In the genomic region with DNA sequence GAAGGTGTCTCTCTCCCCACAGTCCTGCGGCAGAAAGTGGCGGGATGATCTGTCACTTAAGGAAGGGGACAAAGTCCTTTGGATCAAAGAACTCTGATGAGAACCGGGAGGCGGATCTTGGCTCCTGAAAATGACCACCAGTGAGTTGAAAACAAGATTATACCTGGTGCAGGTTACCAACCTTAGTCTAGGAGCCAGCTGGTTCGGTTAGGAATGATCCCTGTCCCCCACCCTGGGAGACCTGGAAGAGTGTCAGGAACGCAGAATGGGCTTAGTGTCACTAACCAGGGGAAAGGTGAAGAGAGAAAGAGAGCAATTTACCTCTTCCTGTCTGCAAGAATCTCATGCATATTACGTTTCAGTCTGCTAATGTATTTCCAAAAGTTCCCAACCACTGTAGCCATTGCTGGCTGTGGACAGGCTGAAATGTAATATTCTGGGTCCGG, we compare ENCODE assay signal across 8 mouse cellular contexts. TPM values are rescaled to one million over a fixed set of nuclear protein-coding genes. Genes with fewer than 3 reads are reported as not detected.
DNase-seq lines count a peak whose midpoint lies in the region; ATAC-seq and TF ChIP-seq lines count a peak whose summit lies in the region.

Slc35a3 (minus strand) TSS at position 396 of the 446 bp plus-strand sequence.

- no peak for TF ChIP-seq POLR2A in lung, adult 2 months (IDR thresholded peaks at IDR 0.05; ENCODE audit: borderline replicate concordance, extremely low read depth, low read depth, low read length)

- H3K9ac ChIP-seq in forebrain, embryonic 15.5 days (replicated peaks) = peak within 1 kb of the TSS; percentile 95
- H3K9ac ChIP-seq in intestine, embryonic 16.5 days (ENCODE audit: low read depth, low read length) = peak within 1 kb of the TSS; percentile 97
- H3K9ac ChIP-seq in liver, embryonic 14.5 days (replicated peaks) = peak within 1 kb of the TSS; percentile 87

- TF ChIP-seq CTCF in lung, adult 2 months (IDR thresholded peaks at IDR 0.05; ENCODE audit: insufficient read depth, low read length) = no peak
- no peak for TF ChIP-seq CTCF in liver, embryonic 14.5 days (IDR thresholded peaks at IDR 0.05; ENCODE audit: low read depth)

- peak within 1 kb of the TSS; percentile 79 for H3K4me2 ChIP-seq in forebrain, embryonic 15.5 days (replicated peaks)
- H3K4me2 ChIP-seq in intestine, embryonic 16.5 days (ENCODE audit: low read depth, low read length) = peak within 1 kb of the TSS; percentile 84
- peak within 1 kb of the TSS; percentile 87 for H3K4me2 ChIP-seq in liver, embryonic 14.5 days (ENCODE audit: low read depth)

- H3K4me1 ChIP-seq in lung, adult 2 months (ENCODE audit: control insufficient read depth, insufficient read depth, low read length) = peaks cover 10% of the 10 kb centered on the region
- peaks cover 15% of the 10 kb centered on the region for H3K4me1 ChIP-seq in forebrain, embryonic 15.5 days
- H3K4me1 ChIP-seq in intestine, embryonic 16.5 days (ENCODE audit: control insufficient read depth, insufficient read depth, low read length) = peaks cover 12% of the 10 kb centered on the region
- H3K4me1 ChIP-seq in liver, embryonic 14.5 days (replicated peaks; ENCODE audit: control insufficient read depth in 2 of 2, insufficient read depth in 2 of 2, low read length in 1 of 2) = peaks cover 16 to 18% of the 10 kb centered on the region in 2 experiments

- no peaks in the 10 kb centered on the region for H3K9me3 ChIP-seq in forebrain, embryonic 15.5 days
- H3K9me3 ChIP-seq in intestine, embryonic 16.5 days (ENCODE audit: control insufficient read depth, low read length) = no peaks in the 10 kb centered on the region
- no peaks in the 10 kb centered on the region for H3K9me3 ChIP-seq in liver, embryonic 14.5 days (ENCODE audit: control insufficient read depth, low read length)

- peaks cover 5% of the 10 kb centered on the region; the same call in 1 of the 2 replicates for H3K27me3 ChIP-seq in forebrain, embryonic 15.5 days
- H3K27me3 ChIP-seq in intestine, embryonic 16.5 days (replicated peaks; ENCODE audit: control insufficient read depth, insufficient read depth, low read length) = no peaks in the 10 kb centered on the region
- no peaks in the 10 kb centered on the region for H3K27me3 ChIP-seq in liver, embryonic 14.5 days (ENCODE audit: control insufficient read depth, insufficient read depth, low read length)

- 2% methylated on average over 8 of the region's 8 CpGs for WGBS in lung, adult 2 months
- WGBS in forebrain, embryonic 15.5 days = 4% methylated on average over 8 of the region's 8 CpGs
- WGBS in intestine, embryonic 16.5 days = 2% methylated on average over 8 of the region's 8 CpGs
- 6% methylated on average over 8 of the region's 8 CpGs for WGBS in liver, embryonic 14.5 days (ENCODE audit: insufficient replicate concordance)

- no peak for TF ChIP-seq EP300 in liver, embryonic 14.5 days (IDR thresholded peaks at IDR 0.05; ENCODE audit: low read depth)

- 0 out of 2 replicates have a peak, but pooled peaks have one; percentile 27 for ATAC-seq in forebrain, embryonic 15.5 days (replicated peaks)
- ATAC-seq in intestine, embryonic 16.5 days = peak; percentile 58
- no peak for ATAC-seq in liver, embryonic 14.5 days (ENCODE audit: insufficient read depth)

- H3K4me3 ChIP-seq in lung, adult 2 months (replicated peaks; ENCODE audit: extremely low read depth, low read depth, low read length) = peak within 1 kb of the TSS; percentile 93
- H3K4me3 ChIP-seq in forebrain, embryonic 15.5 days = peak within 1 kb of the TSS; percentile 98
- peak within 1 kb of the TSS; percentile 95 for H3K4me3 ChIP-seq in intestine, embryonic 16.5 days (ENCODE audit: low read length)
- H3K4me3 ChIP-seq in liver, embryonic 14.5 days (ENCODE audit: insufficient read depth in 1 of 2, low read depth in 2 of 2, low read length in 2 of 2) = peak within 1 kb of the TSS; percentile 88 to 95

- H3K27ac ChIP-seq in forebrain, embryonic 15.5 days (replicated peaks) = peak within 1 kb of the TSS; percentile 59
- H3K27ac ChIP-seq in intestine, embryonic 16.5 days (ENCODE audit: low read length) = peak within 1 kb of the TSS; percentile 90
- H3K27ac ChIP-seq in liver, embryonic 14.5 days = peak within 1 kb of the TSS; percentile 58

- no peak for DNase-seq in lung, adult 2 months
- DNase-seq in lung, postnatal 36 days = no peak
- no peak for DNase-seq in adrenal gland, postnatal 10 days
- DNase-seq in liver, embryonic 14.5 days (ENCODE audit: low read depth in 3 of 3, low spot score in 3 of 3) = no peak
- peak; percentile 32 for DNase-seq in telencephalon, adult 2 months (ENCODE audit: low read depth, low spot score)
- no peak for DNase-seq in retina, postnatal 1 day

- no peaks in the 10 kb centered on the region for H3K36me3 ChIP-seq in forebrain, embryonic 15.5 days
- no peaks in the 10 kb centered on the region for H3K36me3 ChIP-seq in intestine, embryonic 16.5 days (ENCODE audit: control insufficient read depth, insufficient read depth, low read length)
- H3K36me3 ChIP-seq in liver, embryonic 14.5 days (replicated peaks; ENCODE audit: control insufficient read depth, insufficient read depth, low read depth) = no peaks in the 10 kb centered on the region

RNA-seq across cellular contexts. Expression of gene Slc35a3, which starts in this region (rescaled TPM):
- 6.3 and 7.5 TPM in 2 replicates for polyA plus RNA-seq in lung, adult 2 months (2012; rRNA removed)
- 10 to 100 TPM; 28.4 to 28.9 TPM for total RNA-seq in adrenal gland, postnatal 10 days (2021)
- polyA plus RNA-seq in forebrain, embryonic 15.5 days (2015; fragmentation: Nextera tagmentation; extraction: Ambion mirVana) = 6.0 and 6.6 TPM in 2 replicates
- 19.8 and 21.5 TPM in 2 replicates for polyA plus RNA-seq in intestine, embryonic 16.5 days (2015; fragmentation: Nextera tagmentation; extraction: Ambion mirVana)
- 6.1 and 7.6 TPM in 2 replicates for polyA plus RNA-seq in liver, embryonic 14.5 days (2012; rRNA removed)
- 6.0 and 6.5 TPM in 2 replicates for polyA plus RNA-seq in liver, embryonic 14.5 days (2014; fragmentation: Nextera tagmentation; extraction: Ambion mirVana)
